Mouse (Mus musculus) retina, embryonic 14.5 days (tissue): Measurements from ENCODE around the gene Psenen.

Experiments used
- DNase-seq: peaks from one replicate; pipeline ENCODE4 v3.0.0-alpha.2; 2015; ENCODE audit warnings: low spot score

Gene Psenen

GRCm38 (mm10) chr7:30563117-30563905, at the start of gene Psenen, which contains the start of the genes U2af1l4 and Gm49396:
Gene Psenen (minus strand): TSS chr7:30563627.
Gene U2af1l4 (plus strand): TSS chr7:30563301.
Gene Gm49396 (plus strand): TSS chr7:30563344.
- DNase-seq: peak; percentile 99

- DNase-seq: no peak
Measured at GRCm38 (mm10) chr7:30612654-30613402, 49.4 kb upstream of the Psenen start, which contains the start of gene Upk1a. Gene Upk1a (minus strand): TSS chr7:30612847.

GRCm38 (mm10) chr7:30610043-30610442, 46.6 kb upstream of the Psenen start:
- no peak for DNase-seq

DNA sequence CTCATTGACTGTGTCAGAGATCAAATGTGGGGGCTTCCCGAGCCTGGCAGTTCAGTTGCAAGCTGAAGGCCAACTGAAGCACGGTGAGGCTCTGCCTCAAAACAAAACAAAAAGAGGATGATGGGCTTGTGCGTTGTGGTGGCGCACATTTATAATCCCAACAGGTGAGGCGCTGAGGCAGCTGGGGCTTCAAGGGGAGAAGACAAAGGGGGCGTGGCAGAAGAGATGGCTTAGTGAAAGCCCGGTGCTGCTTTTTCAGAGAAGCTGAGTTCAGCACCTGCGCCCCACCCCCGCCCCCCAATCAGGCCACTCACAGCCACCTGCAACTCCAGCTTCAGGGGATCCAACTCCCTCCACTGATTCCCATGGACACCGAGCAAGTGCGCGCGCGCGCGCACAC, 45.0 kb upstream of the Psenen start:
- DNase-seq: no peak

GRCm38 (mm10) chr7:30607706-30608309, 44.4 kb upstream of the Psenen start:
- DNase-seq: peak; percentile 71

DNA sequence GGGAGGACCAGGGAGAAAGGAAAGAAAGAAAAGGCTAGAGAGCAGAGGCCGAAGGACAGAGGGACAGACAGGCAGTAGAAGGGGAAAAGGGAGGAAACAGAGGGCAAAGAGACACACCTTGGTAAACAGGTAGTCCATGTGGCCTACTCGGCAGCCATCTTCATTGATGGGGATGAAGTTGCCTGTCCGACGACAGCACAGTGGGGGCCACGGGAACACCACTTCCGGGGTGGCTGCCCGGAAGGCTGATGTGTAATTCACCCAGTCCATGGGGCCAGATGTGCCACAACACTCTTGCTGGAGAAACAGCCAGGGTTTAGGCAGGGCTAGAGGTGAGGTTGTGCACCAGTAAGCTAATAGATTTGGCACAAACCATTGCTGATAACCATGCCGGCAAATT, 41.5 kb upstream of the Psenen start:
- no peak for DNase-seq

- no peak for DNase-seq
Measured at GRCm38 (mm10) chr7:30604424-30604823, 41.0 kb upstream of the Psenen start.

DNA sequence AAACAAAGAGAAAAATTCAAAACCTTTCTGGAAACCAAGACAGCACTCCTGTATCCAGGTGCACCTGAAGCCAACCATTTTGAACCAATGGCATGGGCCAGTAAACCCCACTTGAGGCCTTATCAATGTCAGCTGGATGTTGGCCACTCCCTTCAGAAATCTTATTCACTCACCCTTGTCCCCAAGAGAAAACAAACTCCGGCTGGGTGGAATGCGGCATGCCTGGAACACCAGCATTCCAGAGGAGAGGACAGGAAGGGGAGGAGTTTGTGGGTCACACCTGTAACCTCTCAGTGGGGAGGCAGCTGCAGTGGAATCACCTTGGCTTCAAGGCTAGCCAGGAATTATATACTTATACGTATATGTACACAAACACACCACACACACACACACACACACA, 39.2 kb upstream of the Psenen start:
- DNase-seq: no peak

- no peak for DNase-seq
Measured at GRCm38 (mm10) chr7:30600651-30601050, 37.2 kb upstream of the Psenen start.

DNA sequence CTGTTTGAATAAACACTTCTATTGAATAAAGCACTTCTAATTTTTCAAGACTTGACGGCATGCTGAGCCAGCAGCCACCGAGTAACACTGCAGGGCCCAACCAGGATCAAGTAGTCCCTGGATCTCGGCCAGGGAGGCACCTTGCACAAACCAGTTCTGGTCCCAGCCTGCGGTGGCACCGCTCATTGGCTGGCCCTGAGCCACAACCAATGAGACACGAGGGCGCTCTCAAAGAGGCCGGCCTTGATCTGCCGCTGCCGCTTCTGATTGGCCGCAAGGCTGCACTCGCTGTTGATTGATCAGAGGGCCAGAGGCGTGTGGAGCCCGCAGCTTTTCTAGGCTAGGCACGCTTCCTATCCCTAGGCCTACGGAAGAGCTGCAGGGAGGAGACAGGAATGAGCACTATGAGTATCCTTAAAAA, 36.5 kb upstream of the Psenen start:
- peak; percentile 87 for DNase-seq

DNA sequence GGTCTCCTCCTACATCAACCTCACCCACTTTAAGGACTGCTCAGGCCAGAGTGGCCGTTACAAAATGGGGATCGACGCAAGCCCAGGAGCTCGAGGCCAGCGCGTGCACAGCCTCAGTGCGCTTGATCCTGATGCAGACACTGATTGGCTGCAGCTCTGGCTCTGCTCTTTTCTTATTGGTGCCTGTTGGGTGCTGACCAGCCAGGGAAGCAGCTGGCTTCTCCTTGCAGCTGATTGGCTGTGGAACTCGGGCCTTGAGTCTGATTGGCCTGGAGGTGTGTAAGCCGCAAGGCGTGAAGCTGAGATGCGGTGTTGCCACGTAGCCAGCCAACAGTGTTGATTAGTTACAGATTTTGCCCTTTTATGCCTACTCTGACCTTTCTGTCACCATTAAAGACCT, 35.4 kb upstream of the Psenen start, which contains the start of gene Zbtb32:
Zbtb32 (minus strand) TSS at position 124 of the 400 bp plus-strand sequence.
- no peak for DNase-seq

DNA sequence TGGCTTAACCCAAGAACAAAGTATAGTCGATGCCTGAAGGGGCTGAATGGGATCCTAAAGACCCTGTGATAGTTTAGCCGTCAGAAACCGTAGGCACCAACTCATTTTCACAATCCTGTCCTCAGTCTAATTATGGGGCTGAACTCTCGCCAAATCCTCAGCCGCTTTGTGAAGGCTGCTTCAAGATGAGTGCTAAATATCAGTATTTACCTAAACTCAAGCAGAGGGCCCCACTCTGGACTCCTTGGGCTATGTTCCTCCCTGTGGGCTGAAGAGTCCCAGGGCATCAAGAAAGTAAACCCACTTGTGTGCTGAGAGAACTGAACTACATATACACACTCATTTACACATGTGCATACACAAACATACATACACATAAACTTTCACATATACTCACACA, 33.4 kb upstream of the Psenen start:
- no peak for DNase-seq

- DNase-seq: no peak
Measured at GRCm38 (mm10) chr7:30596093-30596492, 32.7 kb upstream of the Psenen start.

DNA sequence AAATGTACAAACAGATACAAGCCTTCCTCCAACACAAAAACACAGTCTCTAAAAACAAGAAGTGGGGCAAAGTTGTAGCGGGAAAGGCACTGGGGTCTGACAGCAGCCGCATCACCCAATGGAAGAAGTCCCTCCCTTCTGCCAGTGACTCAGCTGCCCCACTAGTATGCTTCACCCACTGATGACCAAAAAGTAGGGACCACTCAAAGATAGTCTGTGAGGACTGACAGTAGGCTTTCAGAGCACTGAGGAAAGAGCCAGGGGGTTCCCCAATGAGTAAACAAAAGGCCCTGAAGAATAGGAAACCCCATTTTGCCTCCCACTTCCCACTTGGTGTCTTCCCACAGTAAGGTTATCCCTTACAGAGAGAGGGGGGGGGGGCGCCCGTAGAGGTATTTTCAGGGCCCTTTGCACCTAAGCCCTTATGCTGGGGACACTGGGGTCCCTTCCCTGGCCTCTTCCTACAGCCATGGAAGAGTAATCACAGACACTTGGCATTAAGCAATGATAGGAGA, 31.1 kb upstream of the Psenen start:
- no peak for DNase-seq

DNA sequence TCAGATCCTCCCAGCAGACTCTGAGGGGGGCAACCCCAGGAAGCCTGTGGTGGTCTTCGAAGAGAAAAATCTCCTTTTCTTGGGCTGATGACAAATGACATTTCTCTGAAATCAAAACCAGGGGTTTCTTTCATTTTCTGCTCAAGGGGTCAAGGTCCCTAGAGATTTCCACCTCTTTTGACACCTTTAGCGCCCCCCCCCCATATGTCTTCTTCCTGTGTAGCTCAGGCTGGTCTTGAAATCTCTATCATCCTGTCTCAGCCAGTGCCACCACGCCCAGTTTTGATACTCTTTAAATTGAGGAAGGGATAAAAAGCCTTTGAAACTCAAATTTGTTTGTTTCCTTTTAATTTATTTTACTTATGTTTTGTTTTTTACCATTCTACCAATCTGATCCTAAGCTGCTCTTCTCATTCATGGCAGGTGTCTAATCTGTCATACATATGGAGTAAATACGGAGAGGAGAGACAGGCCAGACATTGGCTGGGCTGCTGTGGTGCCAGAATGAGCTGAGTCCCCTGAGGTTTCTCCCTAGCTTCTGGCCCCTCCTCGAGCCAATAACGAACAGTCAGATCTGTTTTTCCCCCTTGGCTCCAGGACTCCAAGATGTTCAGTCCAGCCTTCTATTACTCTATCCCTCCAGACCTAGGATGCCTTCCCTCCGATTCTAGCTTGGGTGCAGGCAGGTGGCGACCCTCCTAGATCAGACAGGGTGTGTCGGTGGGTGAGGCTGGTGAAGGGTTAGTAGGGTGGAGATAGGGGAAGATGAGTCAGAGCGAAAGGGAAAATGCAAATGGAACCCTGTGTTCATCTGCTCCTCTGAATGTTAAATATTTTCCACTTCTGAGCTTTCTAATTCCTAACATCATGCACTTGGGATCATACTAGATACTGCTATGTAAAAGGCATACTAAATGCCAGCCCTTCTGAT, 30.4 kb upstream of the Psenen start:
- DNase-seq: no peak

DNA sequence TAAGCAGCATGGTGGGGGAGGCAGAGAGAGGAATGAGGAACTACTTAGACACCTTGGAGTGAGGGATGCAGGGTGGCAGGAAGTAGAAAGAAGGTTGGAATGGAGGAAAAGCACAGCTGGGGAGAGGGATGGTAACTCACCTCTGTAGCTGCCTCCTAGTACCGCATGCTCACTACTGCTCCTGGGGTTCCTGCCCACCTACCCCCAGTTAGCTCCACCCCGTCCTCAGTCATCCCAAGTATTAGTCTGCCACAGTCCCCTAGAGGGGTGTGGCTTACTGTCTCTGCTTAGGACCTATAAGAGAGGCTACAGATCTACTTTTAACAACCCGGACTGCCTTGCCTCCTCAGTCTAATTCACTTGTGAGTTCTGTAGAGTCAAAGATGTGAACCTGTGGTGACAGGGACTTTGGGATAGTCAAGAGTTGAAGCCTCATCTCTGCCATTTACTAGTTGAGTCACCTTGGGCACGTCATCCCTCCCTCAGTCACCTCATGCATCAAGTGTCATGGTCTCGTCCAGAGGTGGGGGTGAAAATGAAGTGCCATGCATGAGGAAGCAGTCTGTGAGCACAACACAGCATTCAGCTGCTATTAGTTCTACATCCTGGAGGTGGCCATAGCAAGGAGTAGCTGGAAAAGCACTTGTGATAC, 29.5 kb upstream of the Psenen start:
- DNase-seq: no peak

- peak; percentile 41 for DNase-seq
Measured at GRCm38 (mm10) chr7:30591605-30591951, 28.2 kb upstream of the Psenen start.

GRCm38 (mm10) chr7:30590927-30591604, 27.6 kb upstream of the Psenen start:
- DNase-seq: no peak

- DNase-seq: peak; percentile 96
Measured at GRCm38 (mm10) chr7:30589435-30590301, 26.2 kb upstream of the Psenen start.
